Mouse (Mus musculus): ENCODE measurements around the gene 1810024B03Rik.

GRCm38 (mm10) chr2:127139094-127139493 is 69.0 kb downstream of the 1810024B03Rik start:
- no peak for TF ChIP-seq ZNF384 (IDR thresholded peaks at IDR 0.05; ENCODE audit: low read depth, low read length)
- TF ChIP-seq HCFC1 (IDR thresholded peaks at IDR 0.05; ENCODE audit: borderline replicate concordance, insufficient read depth, low read length) = no peak
- no peak for TF ChIP-seq MAFK (IDR thresholded peaks at IDR 0.05; ENCODE audit: insufficient read depth, low read depth, low read length)
- no peak for TF ChIP-seq ZC3H11A (IDR thresholded peaks at IDR 0.05; ENCODE audit: borderline replicate concordance, low read depth, low read length)

All from ES-E14 (cell line).